Mouse (Mus musculus) gastrocnemius, adult 18-20 months (tissue): ENCODE results near the gene Fgfr2. TPM values are rescaled to one million over a fixed set of nuclear protein-coding genes. Genes with fewer than 3 reads are reported as not detected.

Experiments used
- DNase-seq: peaks from one replicate; pipeline ENCODE4 v3.0.0; 2021; ENCODE audit warnings: low spot score
- total RNA-seq, 2 experiments: library from RNA; stranded (reverse); gene quantifications; 2 replicates each; pipeline ENCODE4 v1.2.3; 2021

The Fgfr2 gene
- total RNA-seq, 2 experiments from 2014 or later: 0.43 to 0.88 TPM

- no peak for DNase-seq
Measured at GRCm38 (mm10) chr7:130705230-130705629, 2417.9 kb downstream of the Fgfr2 start.

GRCm38 (mm10) chr7:130701336-130701735 is 2421.8 kb downstream of the Fgfr2 start:
- no peak for DNase-seq

- no peak for DNase-seq
Measured at GRCm38 (mm10) chr7:130698480-130698879, 2424.7 kb downstream of the Fgfr2 start.

GRCm38 (mm10) chr7:130696347-130697234 is 2426.6 kb downstream of the Fgfr2 start:
- DNase-seq: no peak

- no peak for DNase-seq
Measured at GRCm38 (mm10) chr7:130695669-130696338, 2427.3 kb downstream of the Fgfr2 start.

GRCm38 (mm10) chr7:130693800-130694193 is 2429.4 kb downstream of the Fgfr2 start:
- no peak for DNase-seq

GRCm38 (mm10) chr7:130692943-130693799 is 2430.0 kb downstream of the Fgfr2 start:
- DNase-seq: no peak

GRCm38 (mm10) chr7:130692392-130692942 is 2430.7 kb downstream of the Fgfr2 start:
- DNase-seq: no peak

- DNase-seq: no peak
Measured at GRCm38 (mm10) chr7:130691931-130692330, 2431.2 kb downstream of the Fgfr2 start.

- DNase-seq: no peak
Measured at GRCm38 (mm10) chr7:130690869-130691268, 2432.3 kb downstream of the Fgfr2 start.

GRCm38 (mm10) chr7:130688601-130689000 is 2434.5 kb downstream of the Fgfr2 start:
- no peak for DNase-seq

- peak; percentile 84 for DNase-seq
Measured at GRCm38 (mm10) chr7:130681798-130682197, 2441.4 kb downstream of the Fgfr2 start.

GRCm38 (mm10) chr7:130678414-130678813 is 2444.7 kb downstream of the Fgfr2 start:
- peak; percentile 63 for DNase-seq

- DNase-seq: peak; percentile 69
Measured at GRCm38 (mm10) chr7:130677541-130678274, 2445.4 kb downstream of the Fgfr2 start.

- no peak for DNase-seq
Measured at GRCm38 (mm10) chr7:130676885-130677540, 2446.1 kb downstream of the Fgfr2 start.

- DNase-seq: no peak
Measured at GRCm38 (mm10) chr7:130674526-130674925, 2448.6 kb downstream of the Fgfr2 start.

GRCm38 (mm10) chr7:130673169-130674033 is 2449.7 kb downstream of the Fgfr2 start:
- peak; percentile 54 for DNase-seq

- peak; percentile 89 for DNase-seq
Measured at GRCm38 (mm10) chr7:130671301-130671700, 2451.8 kb downstream of the Fgfr2 start.

GRCm38 (mm10) chr7:130670358-130670757 is 2452.8 kb downstream of the Fgfr2 start:
- no peak for DNase-seq
